Mouse (Mus musculus): ENCODE data around the gene Slc38a5. TPM values are rescaled to one million over a fixed set of nuclear protein-coding genes. Genes with fewer than 3 reads are reported as not detected.

Slc38a5 gene
- total and polyA plus RNA-seq, 3 experiments, result 0.29 to 1.9 (median 1.4) TPM

DNA sequence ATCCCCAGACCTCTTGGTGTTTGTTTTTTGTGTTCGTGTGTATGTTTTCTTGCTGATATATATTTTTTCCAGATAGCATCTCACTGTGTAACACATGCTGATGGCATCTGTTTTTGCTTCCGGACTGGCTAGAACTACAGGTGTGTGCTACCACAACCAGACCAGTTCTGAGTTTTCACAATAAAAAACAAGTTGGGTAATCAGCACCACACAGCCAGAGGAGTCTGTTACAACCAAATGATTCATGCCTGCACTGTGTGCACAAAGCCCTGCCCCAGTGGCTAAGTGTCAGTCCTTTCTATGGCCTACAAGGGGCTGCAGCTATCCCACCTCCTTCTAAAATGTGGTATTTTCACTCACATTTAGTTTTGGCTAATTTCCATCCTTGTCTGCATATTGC, 34.2 kb upstream of the Slc38a5 start:
- Histone ChIP-seq H3K4me3 (no peak overlapping the region), H3K4me1 (ENCODE audit: control insufficient read depth, insufficient read depth, low read length) (no peaks in the 10 kb centered on the region), H3K36me3 (ENCODE audit: control insufficient read depth, insufficient read depth, low read length) (no peaks in the 10 kb centered on the region), H3K79me2 (replicated peaks; ENCODE audit: control insufficient read depth, insufficient read depth, low read length) (no peaks in the 10 kb centered on the region), H3K27ac (no peak overlapping the region), H3K27me3 (ENCODE audit: control insufficient read depth, insufficient read depth, low read length) (no peaks in the 10 kb centered on the region), H3K9ac (ENCODE audit: low read depth, low read length) (no peak overlapping the region)
- intact Hi-C loops (cut with DNase I), result no loop called here
- DNase-seq, result no peak
- TF ChIP-seq POLR2A (IDR thresholded peaks at IDR 0.05; ENCODE audit: insufficient read depth, low read depth, low read length) (no peak), EP300 (IDR thresholded peaks at IDR 0.05; ENCODE audit: insufficient read depth, low read depth, low read length) (no peak), CTCF (IDR thresholded peaks at IDR 0.05) (no peak)
- WGBS, result 84% methylated on average over 2 of the region's 2 CpGs

DNA sequence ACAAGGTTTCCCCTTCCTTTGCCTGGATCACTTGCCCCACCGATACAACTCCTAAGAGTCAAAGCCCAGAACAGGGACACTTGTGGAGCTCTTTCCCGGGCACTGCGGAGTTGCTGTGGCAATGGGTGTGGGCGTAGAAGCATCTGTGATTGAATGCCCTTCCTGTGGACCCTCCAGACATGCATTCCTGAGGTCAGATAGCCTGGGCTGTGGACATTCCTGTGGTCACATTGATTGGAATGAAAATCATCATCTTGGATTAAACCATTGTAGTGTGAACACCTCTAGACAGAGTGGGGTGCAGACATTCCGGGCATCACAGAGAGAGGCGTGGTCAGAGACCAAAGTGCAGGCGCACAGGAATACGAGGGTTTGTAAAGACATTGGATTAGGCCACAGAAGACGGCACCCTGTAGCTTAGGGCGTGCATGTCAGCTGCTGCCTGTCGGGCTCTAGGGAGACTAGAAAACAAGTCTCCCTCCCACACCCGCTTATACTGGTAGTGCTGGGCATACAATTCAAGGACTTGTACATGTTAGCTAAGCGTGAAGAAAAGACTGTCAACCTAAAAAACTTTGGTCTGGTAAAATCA, 32.0 kb upstream of the Slc38a5 start:
- no peaks in the 10 kb centered on the region for H3K27me3 ChIP-seq (ENCODE audit: control insufficient read depth, insufficient read depth, low read length)
- no peak for DNase-seq
- intact Hi-C loops (cut with DNase I), result no loop called here
- H3K4me1 ChIP-seq (ENCODE audit: control insufficient read depth, insufficient read depth, low read length), result no peaks in the 10 kb centered on the region
- TF ChIP-seq CTCF (IDR thresholded peaks at IDR 0.05) (no peak), EP300 (IDR thresholded peaks at IDR 0.05; ENCODE audit: insufficient read depth, low read depth, low read length) (no peak), POLR2A (IDR thresholded peaks at IDR 0.05; ENCODE audit: insufficient read depth, low read depth, low read length) (no peak)
- no peak overlapping the region for H3K4me3 ChIP-seq
- no peaks in the 10 kb centered on the region for H3K79me2 ChIP-seq (replicated peaks; ENCODE audit: control insufficient read depth, insufficient read depth, low read length)
- no peaks in the 10 kb centered on the region for H3K36me3 ChIP-seq (ENCODE audit: control insufficient read depth, insufficient read depth, low read length)
- H3K27ac ChIP-seq, result no peak overlapping the region
- H3K9ac ChIP-seq (ENCODE audit: low read depth, low read length), result no peak overlapping the region
- WGBS, result 75% methylated on average over 13 of the region's 13 CpGs

DNA sequence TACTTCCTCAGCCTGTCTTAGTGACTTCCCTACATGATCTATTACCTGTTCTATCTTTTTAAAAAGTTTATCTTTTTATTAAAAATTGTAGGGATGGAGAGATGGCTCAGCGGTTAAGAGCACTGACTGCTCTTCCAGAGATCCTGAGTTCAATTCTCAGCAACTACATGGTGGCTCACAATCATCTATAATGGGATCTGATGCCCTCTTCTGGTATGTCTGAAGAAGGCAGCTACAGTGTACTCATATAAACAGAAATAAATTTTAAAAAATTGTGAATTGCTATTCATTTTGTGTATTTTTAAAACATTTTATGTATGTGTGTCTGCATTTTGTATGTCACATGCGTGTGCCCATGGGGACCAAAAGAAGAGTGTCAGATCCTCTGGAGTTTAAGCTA, 23.3 kb upstream of the Slc38a5 start:
- Histone ChIP-seq H3K79me2 (replicated peaks; ENCODE audit: control insufficient read depth, insufficient read depth, low read length) (no peaks in the 10 kb centered on the region), H3K9ac (ENCODE audit: low read depth, low read length) (no peak overlapping the region), H3K4me3 (no peak overlapping the region), H3K4me1 (ENCODE audit: control insufficient read depth, insufficient read depth, low read length) (no peaks in the 10 kb centered on the region), H3K27ac (no peak overlapping the region), H3K27me3 (ENCODE audit: control insufficient read depth, insufficient read depth, low read length) (no peaks in the 10 kb centered on the region), H3K36me3 (ENCODE audit: control insufficient read depth, insufficient read depth, low read length) (no peaks in the 10 kb centered on the region)
- intact Hi-C loops (cut with DNase I), result loop anchor here (5.0 kb wide), 1 partner anchor 40 kb away; the partner anchor contains the start of gene Porcn
- no peak for TF ChIP-seq POLR2A (IDR thresholded peaks at IDR 0.05; ENCODE audit: insufficient read depth, low read depth, low read length)
- TF ChIP-seq CTCF (IDR thresholded peaks at IDR 0.05), result peak; percentile 45
- DNase-seq, result no peak
- WGBS, result 82% methylated on average over 2 of the region's 2 CpGs

- 65% methylated on average over 8 of the region's 8 CpGs for WGBS
Observed at GRCm38 (mm10) chrX:8248542-8249120, 22.3 kb upstream of the Slc38a5 start.

DNA sequence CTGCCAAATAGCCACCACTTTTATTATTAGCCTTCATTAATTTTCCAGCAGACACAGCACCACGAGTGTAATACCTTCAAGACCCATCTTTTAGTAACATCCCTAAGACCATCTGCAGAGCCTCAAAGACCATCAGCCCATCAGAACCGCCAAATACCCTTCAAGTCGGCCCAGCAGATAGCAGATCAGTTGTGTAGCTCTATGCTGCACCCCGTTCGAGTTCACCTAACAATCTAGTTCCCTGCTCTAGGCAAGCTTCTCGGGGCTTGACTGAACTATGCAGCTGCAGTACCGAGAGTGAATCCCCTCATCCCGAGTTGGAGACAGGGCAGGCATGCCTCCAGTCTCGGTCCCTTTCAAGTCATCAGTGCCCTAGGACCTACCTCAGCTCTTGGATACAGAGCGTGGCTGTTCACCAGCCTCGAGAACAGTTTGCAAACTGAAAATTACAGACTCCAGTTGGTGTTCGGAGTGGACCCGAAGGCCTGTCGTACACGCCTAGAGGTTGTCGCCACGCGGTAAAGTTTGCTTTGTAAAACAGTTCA, 19.1 kb upstream of the Slc38a5 start:
- DNase-seq, result no peak
- intact Hi-C loops (cut with DNase I), result loop anchor here (10.0 kb wide), 2 partner anchors 107 to 177 kb away; partner anchors contain the start of genes Rbm3 and Suv39h1
- 14% methylated on average over 18 of the region's 18 CpGs for WGBS
- Histone ChIP-seq H3K36me3 (ENCODE audit: control insufficient read depth, insufficient read depth, low read length) (no peaks in the 10 kb centered on the region), H3K4me1 (ENCODE audit: control insufficient read depth, insufficient read depth, low read length) (no peaks in the 10 kb centered on the region), H3K4me3 (peak overlapping the region; percentile 52), H3K27ac (peak overlapping the region; percentile 92), H3K27me3 (ENCODE audit: control insufficient read depth, insufficient read depth, low read length) (no peaks in the 10 kb centered on the region), H3K79me2 (replicated peaks; ENCODE audit: control insufficient read depth, insufficient read depth, low read length) (no peaks in the 10 kb centered on the region), H3K9ac (ENCODE audit: low read depth, low read length) (peak overlapping the region; percentile 67)
- peak; percentile 64; the same call in 1 of the 2 replicates for TF ChIP-seq POLR2A (IDR thresholded peaks at IDR 0.05; ENCODE audit: insufficient read depth, low read depth, low read length)
- TF ChIP-seq EP300 (IDR thresholded peaks at IDR 0.05; ENCODE audit: insufficient read depth, low read depth, low read length), result no peak

More at GRCm38 (mm10) chrX:8248542-8249120, 22.3 kb upstream of the Slc38a5 start:
- no peaks in the 10 kb centered on the region for H3K36me3 ChIP-seq (ENCODE audit: control insufficient read depth, insufficient read depth, low read length)
- no peak overlapping the region for H3K9ac ChIP-seq (ENCODE audit: low read depth, low read length)
- intact Hi-C loops (cut with DNase I), result loop anchor here (5.0 kb wide), 1 partner anchor 41 kb away; the partner anchor contains the start of gene Porcn
- TF ChIP-seq EP300 (IDR thresholded peaks at IDR 0.05; ENCODE audit: insufficient read depth, low read depth, low read length) (no peak), CTCF (IDR thresholded peaks at IDR 0.05) (no peak)
- H3K4me3 ChIP-seq, result no peak overlapping the region
- no peaks in the 10 kb centered on the region for H3K79me2 ChIP-seq (replicated peaks; ENCODE audit: control insufficient read depth, insufficient read depth, low read length)
- no peaks in the 10 kb centered on the region for H3K4me1 ChIP-seq (ENCODE audit: control insufficient read depth, insufficient read depth, low read length)
- no peak for DNase-seq
- H3K27me3 ChIP-seq (ENCODE audit: control insufficient read depth, insufficient read depth, low read length), result no peaks in the 10 kb centered on the region
- H3K27ac ChIP-seq, result no peak overlapping the region

All from heart, adult 2 months (tissue).